Mouse (Mus musculus) neutrophil, adult 5-6 weeks (primary cell): ENCODE measurements around the gene Auts2. TPM values are rescaled to one million over a fixed set of nuclear protein-coding genes. Genes with fewer than 3 reads are reported as not detected.

Experiments used
- ATAC-seq: fragments of 151-379, 151-347 bp; 2 replicates; pipeline ENCODE4 v1.8.0; 2017; ENCODE audit warnings: mild to moderate bottlenecking, moderate TSS enrichment; ENCODE audit not compliant: insufficient number of reproducible peaks, poor library complexity, low FRiP score, severe bottlenecking; ENCODE audit errors: extremely low read depth
- total RNA-seq: library from RNA; stranded (forward); fragments of 200-1000 nt; gene quantifications from 2 replicates; pipeline ENCODE4 v1.2.3, GENCODE M21; 2017

Gene Auts2
- total RNA-seq, 1 experiment from 2014 or later = 0.93 TPM

DNA sequence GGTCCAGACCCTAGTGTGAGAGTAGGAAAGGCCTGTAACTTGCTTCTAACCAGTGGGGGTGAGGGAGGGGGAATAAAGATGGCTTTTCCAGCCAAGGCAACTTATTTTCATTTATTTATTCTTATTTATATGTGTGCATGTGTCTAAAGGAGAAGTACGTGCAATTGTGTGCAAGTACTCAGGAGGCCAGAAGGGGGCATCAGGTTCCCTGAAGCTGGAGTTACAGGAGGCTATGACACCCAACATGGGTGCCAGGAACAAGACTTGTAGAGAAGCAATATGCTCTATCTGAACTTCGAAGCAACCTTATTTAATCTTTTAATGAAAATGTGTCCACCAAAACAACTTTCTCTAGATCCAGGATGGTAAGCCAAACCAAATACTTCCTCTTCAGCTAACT, 39.7 kb downstream of the Auts2 start:
- ATAC-seq = no peak

DNA sequence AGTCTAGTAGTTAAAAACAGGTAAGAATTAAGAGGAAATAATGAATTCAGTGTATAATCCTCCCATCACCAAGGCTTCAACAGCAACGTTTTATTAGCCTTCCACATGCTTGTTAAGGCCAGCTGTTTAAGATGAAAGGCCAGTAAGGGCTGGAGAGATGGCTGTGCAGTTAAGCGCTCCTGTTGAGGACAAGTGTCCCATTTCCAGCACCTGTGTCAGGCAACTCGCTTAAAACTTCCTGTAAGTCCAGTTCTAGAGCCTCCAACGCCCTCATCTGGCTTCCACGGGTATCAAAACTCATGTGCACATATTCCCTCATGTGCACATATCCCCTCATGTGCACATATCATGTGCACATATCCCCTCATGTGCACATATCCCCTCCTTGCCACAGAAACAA, 41.1 kb downstream of the Auts2 start:
- no peak for ATAC-seq

DNA sequence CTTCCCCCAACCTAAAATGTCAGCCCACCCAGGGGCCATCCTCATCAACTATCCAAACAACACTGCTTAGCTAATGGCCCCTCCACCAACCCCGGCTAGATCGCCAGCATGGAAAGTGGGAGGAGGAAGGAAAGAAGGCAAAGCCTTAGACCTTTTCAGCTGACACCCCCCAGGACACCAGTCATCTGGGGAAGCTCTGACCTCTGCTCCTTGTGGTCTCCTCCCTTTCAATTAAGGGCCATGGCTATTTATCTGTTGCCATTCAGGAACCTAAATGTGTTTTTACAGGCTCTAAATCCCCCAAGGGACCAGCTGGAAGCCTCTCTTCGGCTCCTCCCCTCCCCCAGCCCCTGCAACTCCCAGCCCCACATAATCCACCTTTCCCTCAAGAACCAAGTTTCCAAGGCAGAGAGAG, 42.3 kb downstream of the Auts2 start:
- no peak for ATAC-seq

DNA sequence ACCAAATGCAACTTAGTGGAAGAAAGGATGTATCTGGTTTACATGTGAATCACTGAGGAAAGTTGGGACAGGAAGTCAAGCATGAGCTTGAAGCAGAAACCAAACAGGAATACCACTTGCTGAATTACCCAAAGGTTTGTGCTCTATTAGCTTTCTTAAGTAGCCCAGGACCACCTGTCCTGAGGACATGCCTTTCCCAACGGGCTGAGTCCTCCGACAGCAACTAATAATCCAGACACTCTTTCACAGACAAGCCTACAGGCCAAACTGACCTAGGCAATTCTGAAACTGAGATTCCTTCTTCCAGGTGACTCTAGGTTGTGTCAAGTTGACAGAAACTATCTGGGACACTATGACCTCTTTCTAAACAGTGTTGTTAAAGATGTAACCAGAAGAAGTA, 44.2 kb downstream of the Auts2 start:
- no peak for ATAC-seq

DNA sequence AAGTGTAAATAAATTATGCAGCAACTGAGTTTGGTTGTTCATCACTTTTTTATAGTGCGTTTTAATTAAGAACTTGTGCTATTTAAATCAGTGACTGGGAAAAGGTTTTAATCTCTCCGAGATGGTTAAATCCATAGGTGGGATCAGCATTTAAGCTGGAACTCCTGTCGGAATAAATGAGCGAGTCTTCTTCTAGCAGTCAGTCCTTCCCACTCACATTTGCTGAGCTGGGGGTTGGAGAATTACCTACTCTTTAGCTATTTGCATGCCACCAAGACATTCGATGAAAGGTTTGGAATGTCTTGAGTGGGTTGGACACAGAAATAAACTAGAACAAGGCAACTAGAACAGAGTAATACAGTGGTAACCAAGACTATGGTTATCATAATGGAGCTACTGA, 45.1 kb downstream of the Auts2 start:
- no peak for ATAC-seq

DNA sequence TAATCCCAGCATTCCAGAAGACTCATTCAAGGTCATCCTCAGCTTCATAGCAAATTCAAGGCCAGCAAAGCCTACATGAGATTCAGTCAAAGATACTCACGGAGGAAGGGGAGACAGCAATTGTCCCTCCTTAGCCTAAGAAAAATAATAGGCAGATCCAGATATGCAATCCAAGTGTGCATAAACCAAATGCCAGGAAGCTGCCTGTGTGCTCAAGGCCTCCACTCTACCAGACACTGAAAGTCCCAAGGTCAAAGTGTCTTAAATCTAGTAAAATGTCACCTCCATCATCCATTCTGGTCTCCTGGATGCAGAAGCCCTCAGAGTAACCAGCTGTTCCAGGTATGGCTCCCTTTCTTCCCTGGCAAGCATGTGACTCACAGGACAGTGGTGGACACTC, 50.4 kb downstream of the Auts2 start:
- no peak for ATAC-seq

DNA sequence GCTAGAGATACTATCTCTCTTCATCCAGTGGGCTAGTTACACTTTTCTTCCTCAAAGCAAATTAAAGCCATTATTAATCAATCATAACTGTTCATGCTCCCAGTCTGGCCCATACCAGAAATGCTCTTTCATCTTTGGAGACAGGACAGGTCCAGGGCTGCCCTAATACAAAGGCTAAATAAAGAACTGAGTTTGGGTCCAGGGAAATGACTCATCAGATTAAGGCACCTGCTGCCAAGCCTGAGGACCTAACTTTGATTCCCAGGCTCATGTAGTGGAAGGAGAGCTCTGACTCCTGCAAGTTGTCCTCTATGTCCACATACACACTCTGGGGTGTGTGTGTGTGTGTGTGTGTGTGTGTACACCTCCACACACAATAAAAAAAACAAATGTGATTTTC, 51.1 kb downstream of the Auts2 start:
- ATAC-seq = no peak

DNA sequence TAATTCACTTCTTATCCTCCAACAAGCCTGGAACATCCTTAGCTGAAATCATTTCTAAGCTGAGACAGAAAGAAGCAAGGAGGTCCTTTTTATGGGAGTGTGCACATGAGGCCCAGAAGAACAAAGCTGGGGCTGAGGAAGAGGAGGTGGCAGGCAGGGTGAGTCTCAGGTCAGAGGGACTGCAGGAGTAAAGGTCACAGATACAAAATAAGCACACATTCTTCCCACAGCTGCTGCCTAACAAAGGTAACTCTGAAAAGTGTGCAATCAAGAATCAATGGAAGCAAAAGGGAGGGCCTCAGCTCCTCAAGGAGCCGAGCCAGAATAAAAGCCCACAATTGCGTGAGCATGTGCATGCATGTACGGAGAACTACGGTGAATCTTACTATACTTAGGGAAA, 51.6 kb downstream of the Auts2 start:
- ATAC-seq = no peak

DNA sequence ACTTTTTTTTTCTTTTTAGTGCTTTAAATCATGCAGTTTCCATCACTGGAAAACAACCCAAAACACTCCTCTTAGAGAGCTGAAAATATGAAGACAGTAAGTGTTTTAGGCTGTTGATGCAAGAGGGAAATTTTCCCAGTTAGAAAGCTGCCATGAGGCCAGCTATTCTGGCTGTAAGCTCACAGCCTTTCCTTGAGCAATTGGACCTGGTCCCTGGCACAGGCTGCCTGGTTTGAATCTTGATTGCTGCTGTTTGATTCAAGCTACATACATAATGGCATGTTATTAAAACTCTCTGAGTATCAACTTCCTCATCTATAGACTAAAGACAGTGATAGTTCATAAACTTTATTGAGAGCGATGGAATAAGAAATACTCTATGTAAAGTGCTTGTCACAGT, 52.8 kb downstream of the Auts2 start:
- ATAC-seq = no peak

DNA sequence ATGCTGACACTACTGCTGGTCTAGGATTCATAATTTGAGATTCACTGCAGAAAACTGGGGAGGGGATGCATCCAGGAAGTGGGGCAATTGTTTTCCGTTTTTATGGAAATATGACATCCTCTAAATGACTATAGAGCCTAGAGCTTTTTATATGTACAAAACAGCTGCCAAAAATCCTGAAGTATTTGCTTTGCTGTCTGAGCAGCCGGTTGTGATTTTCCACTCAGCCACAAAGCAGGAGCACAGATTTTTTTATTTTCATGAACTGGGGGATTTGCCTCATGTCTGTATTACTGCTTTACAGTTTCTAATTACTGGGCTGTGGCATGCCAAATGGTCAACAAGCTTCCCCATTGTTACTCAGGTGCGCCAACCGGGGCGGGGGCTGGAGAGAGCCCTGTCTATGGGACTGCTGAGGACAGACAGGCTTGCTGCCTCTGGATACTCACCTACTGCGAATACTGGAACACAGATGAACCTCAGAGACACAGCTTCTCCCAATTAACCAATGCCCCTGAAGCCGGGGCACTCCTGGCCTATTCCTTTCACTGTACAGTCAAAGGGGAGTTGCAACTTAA, 53.3 kb downstream of the Auts2 start:
- ATAC-seq = no peak

DNA sequence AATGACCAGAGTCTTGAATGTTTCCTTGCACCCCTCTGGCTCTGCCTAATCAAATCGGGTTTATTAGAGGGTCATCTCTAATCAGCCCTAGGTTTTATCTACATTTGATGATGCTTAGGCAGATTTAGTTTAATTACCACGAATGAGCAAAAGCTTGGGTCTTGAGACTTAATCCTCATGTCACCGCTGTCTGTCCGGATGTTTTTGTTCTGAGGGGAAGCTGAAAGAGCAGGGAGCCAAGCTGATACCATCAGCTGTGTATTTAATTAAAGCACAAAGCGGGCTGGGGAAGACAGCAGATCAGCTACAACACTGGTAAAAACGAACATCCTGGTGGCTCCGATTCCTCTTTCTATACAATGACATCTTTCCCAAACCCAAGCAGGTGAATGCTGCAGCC, 56.3 kb downstream of the Auts2 start:
- ATAC-seq = no peak

DNA sequence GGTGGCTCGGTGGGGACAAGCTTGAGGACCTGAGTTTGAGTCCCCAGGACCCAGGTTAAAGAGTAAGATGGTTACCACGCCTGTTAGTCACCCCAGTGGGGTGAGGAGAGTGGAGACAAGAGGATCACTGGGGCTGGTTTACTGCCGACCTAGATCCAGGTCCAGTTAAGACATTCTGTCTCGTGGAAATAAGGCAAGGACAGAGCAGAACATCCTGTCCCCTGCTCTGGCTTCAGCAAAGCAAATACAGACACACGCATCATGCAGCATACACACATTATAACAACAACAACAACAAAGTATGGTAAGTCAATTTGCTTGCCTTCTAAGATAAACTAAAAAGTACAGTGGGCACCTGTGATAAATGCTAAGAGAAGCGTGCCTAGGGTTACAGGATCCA, 57.1 kb downstream of the Auts2 start:
- no peak for ATAC-seq

DNA sequence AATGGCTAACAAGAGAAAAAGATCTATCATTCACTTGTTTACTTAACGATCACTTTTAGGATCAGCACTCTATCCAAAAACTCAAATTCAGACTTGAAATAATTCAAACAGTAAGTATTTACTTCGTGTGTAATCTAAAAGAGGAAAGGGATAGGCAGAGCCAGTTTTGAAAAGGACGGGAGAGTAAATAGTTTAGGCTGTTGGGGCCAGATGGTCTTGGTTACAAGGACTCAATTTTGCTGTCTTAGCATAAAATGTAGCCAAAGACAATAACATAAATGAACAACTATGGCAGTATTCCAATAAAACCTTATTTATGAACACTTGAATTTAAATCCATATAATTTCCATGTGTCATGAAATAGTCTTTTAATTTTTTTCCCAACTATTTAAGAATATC, 57.7 kb downstream of the Auts2 start:
- no peak for ATAC-seq

DNA sequence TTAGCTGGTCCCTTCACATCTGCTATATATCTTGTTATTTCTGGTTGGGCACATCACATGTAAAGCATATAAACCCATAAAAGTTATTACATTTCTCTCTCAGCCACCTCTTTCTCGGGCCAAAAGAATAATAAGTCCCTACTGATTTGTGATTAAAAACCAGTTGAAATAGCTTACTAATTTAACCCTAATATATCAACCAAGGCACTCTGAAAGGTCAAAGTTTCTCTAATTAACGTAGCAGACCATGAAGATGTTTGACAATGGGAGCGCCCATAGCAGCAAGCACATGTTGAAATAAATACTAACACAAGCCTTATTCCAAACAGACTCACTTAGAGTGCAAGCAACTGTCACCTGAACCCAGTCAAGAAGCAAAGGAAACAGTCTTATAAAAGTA, 61.7 kb downstream of the Auts2 start:
- no peak for ATAC-seq

DNA sequence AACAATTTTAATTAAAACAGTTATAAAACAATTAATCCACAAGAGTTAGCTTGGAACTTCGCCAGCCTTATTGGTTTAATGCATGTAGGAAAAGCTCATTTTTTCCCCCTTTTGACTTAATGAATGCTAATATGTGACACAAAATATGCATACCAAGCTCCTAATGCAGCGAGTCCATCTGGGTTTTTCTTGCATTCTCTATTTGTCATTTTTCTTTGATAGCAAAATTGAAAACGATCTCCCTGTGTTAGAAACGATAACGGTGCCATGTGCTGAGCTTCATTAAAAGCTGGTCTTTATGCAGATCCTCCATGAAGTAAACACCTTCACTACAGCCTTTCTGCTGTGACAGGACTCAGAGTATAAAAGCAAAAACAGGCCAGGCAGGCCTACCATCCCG, 62.7 kb downstream of the Auts2 start:
- no peak for ATAC-seq

DNA sequence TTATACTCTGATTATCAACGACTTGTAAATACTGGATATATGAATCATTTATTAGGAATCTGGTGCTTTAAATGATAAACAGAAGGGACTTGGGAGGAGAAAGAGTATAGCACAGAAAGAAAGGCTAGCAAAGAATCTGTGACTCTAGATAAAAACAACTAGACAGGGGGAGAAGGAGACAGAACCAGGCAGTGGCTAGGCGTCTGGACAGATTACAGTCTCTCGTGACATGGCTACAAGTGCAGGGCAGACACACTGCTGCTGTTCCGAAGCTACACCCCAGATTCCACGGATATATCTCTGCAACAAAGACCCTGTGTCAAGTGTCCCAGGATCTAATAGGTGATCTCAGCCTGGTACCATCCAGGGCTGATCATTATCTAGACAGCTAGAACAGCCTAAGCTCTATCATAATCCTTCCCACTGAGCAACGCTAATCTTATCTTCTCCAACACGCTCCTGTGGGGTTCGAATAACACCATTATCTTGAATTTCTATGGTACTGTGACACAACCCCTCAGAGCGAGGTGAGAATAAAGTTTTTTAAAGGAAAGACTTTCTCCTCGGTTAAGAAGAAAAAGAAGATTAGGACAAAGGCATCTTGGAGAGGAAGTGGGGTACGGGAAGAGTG, 63.8 kb downstream of the Auts2 start:
- ATAC-seq = no peak

DNA sequence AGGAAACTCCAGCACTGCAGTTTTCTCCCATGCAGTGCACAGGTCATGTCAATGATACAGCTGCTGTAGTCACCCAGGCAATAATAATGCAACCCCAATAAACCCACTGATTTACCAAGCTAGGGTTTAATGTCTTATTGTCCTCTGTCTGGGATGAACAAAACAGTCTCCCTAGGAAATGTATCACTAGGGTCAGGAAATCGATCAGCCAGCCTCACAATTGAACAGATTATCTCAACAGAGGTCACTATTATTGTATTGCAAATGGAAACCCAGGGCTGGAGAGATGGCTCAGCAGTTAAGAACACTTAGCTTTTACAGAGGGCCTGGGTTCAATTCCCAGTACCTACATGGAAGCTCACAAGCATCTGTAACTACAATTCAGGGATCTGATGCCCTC, 65.6 kb downstream of the Auts2 start:
- no peak for ATAC-seq

DNA sequence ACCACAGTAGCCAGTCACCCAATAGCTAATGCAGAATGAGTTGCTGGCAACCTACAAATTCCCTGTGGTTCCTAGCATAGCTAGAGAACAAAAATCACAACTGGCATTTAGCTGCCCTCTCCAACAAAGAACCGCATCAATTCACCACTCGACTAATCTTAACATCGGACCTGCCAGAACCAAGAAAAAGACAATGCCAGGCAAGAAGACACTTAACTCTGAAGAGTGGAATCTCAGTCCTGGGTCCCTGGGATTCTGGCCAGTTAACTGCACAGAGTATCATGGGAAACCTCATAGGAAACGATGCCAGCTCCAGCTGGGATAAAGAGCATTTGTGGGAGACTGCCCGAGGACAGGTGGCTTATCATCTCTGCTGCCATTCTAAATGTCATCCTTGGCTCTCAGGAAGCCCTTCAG, 70.2 kb downstream of the Auts2 start:
- no peak for ATAC-seq

DNA sequence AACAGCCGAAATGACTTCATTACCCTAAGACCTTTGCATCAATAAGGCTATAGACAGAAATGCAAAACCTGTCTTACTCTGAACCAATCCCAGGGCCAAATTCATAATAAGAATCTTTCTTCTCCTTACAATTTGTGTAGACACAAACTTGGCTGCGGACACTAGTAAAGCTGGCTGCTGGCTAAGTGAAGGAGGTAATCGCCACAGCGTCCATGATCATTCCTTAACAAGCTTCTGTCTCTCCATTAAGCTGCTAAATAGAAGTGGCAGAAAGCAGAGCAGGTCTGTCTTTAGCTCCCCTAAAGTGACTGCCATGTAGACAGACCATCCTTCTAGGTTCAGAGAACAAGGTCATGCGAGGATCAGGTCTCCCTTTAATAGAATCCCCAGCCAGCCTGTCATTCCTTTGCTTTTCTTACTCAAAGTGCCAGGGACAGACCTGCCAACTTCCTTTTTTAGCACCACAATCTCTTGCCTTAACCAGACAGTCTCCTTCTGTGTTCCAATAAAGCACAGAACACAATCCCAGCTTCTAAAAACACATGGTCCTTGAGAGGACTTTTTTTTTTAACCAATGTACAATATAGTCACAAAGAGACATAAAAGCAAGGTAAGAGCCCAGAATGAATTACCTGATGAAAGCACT, 70.8 kb downstream of the Auts2 start:
- no peak for ATAC-seq

DNA sequence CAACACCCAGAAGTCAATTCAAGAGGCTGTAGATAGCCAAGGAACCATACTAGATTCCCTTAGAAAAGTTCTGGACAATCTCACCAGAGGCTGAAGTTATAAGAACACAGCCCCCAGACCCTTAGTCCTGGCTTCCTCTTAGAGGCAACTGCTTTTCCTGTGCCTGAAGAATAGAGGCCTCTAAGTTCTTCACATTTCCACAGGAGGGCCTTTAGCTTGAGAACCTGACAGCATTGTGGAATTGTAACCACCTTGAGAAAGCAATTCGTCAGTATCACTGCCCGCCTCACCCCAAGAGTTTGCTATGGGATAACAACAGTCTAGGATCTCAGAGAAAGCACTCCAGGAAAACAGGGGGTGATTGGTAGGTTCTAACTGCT, 75.8 kb downstream of the Auts2 start:
- ATAC-seq = no peak
